Mouse (Mus musculus) erythroblast, embryonic 14.5 days (primary cell): ENCODE results near the gene Dnajc22.

Experiments used
- GATA1 ChIP-seq: IDR thresholded peaks from 2 replicates; pipeline ENCODE4 v1.6.1; 2012; ENCODE audit warnings: low read length, inconsistent platforms, mixed read lengths
- TAL1 ChIP-seq: IDR thresholded peaks from 3 replicates; pipeline ENCODE4 v1.6.1; 2012; ENCODE audit warnings: low read length, inconsistent platforms, mixed read lengths

GRCm38 (mm10) chr15:99120814-99121213 is 27.8 kb downstream of the Dnajc22 start:
- TF ChIP-seq TAL1 (no peak), GATA1 (no peak)
